Mouse (Mus musculus): ENCODE results near the gene Pde8a. TPM values are rescaled to one million over a fixed set of nuclear protein-coding genes. Genes with fewer than 3 reads are reported as not detected.
"Not testable (repeated sequence)": the region's sequence is repeated elsewhere in the genome, so short reads cannot be mapped to it uniquely, and the experiment has no call there.

The Pde8a gene
- polyA plus RNA-seq, 1 experiment from 2014 or later = 1.8 TPM

DNA sequence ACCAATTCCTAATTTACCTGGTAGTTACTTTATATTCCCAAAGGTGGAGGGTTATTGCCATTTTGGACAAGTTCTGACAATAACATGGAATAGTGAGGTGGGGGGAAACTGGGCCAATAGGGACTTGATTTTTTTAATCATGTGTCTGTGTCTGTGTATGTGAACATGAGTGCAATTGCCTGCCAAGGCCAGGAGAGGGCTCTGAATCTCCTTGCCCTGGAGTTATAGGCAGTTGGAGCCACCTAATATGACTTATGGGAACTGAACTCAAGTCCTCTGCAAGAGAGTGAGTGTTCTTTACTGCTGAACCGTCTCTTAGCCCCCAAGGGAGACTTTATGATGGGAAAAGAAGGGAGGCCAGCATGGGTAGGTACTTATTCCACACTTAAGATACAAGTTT is 28.7 kb upstream of the Pde8a start:
- Histone ChIP-seq H3K4me3 (replicated peaks) (no peak overlapping the region), H3K9me3 (replicated peaks) (no peaks in the 10 kb centered on the region), H3K4me1 (replicated peaks) (no peaks in the 10 kb centered on the region), H3K4me2 (no peak overlapping the region), H3K9ac (no peak overlapping the region), H3K27ac (replicated peaks) (no peak overlapping the region), H3K36me3 (replicated peaks) (no peaks in the 10 kb centered on the region), H3K27me3 (no peaks in the 10 kb centered on the region)
- WGBS (ENCODE audit: insufficient replicate concordance) = 79% methylated on average over 1 of the region's 1 CpGs
- no peak for ATAC-seq (ENCODE audit: insufficient read depth)

DNA sequence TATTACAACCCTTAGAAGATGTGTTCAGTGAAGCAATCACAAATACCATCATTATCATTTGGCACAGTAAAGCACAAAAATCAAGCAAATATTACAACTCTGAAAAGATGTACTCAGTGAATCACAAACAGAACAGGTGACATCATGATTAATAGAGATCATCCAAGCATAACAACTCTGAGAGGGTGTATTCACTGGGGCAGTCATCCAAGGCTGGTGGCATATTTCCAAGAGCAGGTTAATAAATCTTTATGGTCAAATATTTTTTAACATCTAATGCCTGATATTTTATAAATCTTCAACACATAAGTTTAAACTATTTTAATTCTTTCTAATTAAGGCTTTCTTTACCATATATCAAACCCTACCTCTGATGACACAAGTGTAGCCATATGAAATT is 27.4 kb upstream of the Pde8a start:
- not testable (repeated sequence) for H3K4me1 ChIP-seq (replicated peaks); H3K9ac ChIP-seq; H3K27ac ChIP-seq (replicated peaks); H3K4me3 ChIP-seq (replicated peaks); H3K4me2 ChIP-seq; H3K27me3 ChIP-seq; ATAC-seq (ENCODE audit: insufficient read depth); H3K36me3 ChIP-seq (replicated peaks); H3K9me3 ChIP-seq (replicated peaks)

DNA sequence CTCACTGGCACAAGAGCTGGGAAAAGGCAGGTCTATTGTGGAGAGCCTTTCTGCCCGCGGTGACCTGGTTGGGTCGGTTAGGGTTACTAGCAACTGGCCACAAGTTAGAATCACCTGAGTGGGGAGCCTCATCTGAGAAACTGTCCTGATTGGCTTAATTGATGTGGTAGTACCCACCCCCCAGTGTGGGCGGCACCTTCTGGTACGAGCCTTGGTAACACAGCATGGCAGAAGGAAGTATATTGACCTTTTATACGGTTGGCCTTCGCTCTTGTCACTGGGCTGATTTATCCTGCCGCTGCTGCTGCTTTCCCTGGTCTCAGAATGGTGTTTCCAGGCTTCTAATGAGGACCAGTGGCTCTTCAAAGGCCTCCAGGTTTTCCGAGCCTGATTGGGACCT is 24.2 kb upstream of the Pde8a start:
- no peaks in the 10 kb centered on the region for H3K36me3 ChIP-seq (replicated peaks)
- no peak overlapping the region for H3K4me3 ChIP-seq (replicated peaks)
- no peak overlapping the region for H3K27ac ChIP-seq (replicated peaks)
- WGBS (ENCODE audit: insufficient replicate concordance) = 65% methylated on average over 9 of the region's 9 CpGs
- H3K4me1 ChIP-seq (replicated peaks) = no peaks in the 10 kb centered on the region
- H3K27me3 ChIP-seq = no peaks in the 10 kb centered on the region
- H3K9ac ChIP-seq = no peak overlapping the region
- no peak for ATAC-seq (ENCODE audit: insufficient read depth)
- H3K9me3 ChIP-seq (replicated peaks) = no peaks in the 10 kb centered on the region
- no peak overlapping the region for H3K4me2 ChIP-seq

DNA sequence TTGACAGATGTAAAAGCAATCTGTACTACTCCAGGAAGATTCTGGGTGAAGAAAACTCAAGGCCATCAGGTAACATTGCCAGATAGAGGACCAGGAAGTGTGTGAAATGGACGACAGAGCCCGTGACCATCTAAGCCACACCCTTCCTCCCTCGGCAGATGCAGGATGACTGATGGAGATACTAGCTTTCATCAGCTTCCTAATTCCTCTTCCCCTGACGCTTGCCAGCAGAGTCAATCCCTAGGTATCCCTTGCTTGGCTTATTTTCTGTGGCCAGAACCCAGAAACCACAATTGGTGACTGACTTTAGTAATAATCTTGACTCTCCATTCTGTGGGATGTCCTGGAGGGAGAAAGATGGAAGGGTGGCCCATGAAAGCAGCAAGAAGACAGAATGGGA is 17.9 kb upstream of the Pde8a start:
- H3K9ac ChIP-seq = no peak overlapping the region
- peaks cover 16% of the 10 kb centered on the region for H3K4me1 ChIP-seq (replicated peaks)
- 12% methylated on average over 4 of the region's 4 CpGs for WGBS (ENCODE audit: insufficient replicate concordance)
- no peaks in the 10 kb centered on the region for H3K27me3 ChIP-seq
- no peak overlapping the region for H3K27ac ChIP-seq (replicated peaks)
- H3K4me3 ChIP-seq (replicated peaks) = no peak overlapping the region
- no peaks in the 10 kb centered on the region for H3K9me3 ChIP-seq (replicated peaks)
- no peak overlapping the region for H3K4me2 ChIP-seq
- no peak for ATAC-seq (ENCODE audit: insufficient read depth)
- no peaks in the 10 kb centered on the region for H3K36me3 ChIP-seq (replicated peaks)

DNA sequence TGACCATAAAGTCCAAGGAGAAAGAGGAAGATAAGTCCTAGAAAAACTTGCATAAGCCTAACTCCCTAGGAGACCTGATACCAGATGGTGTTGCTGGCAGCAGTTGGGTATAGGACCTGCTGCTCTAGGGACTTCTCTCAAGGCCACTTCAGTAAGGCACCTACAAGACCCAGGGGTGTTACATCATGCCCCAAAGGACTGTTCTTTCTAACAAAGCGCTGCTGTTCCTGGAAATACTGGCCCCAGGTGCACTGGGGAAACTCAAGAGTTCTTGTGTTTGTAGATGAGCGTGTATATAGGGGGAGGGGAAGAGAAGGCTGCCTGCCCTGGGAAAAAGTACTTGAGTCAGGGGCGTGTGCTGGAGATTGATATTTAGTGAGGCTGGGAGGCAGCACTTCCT is 16.6 kb upstream of the Pde8a start:
- 35% methylated on average over 3 of the region's 3 CpGs for WGBS (ENCODE audit: insufficient replicate concordance)
- no peak overlapping the region for H3K9ac ChIP-seq
- no peak overlapping the region for H3K27ac ChIP-seq (replicated peaks)
- H3K4me2 ChIP-seq = no peak overlapping the region
- H3K36me3 ChIP-seq (replicated peaks) = no peaks in the 10 kb centered on the region
- H3K4me3 ChIP-seq (replicated peaks) = no peak overlapping the region
- H3K9me3 ChIP-seq (replicated peaks) = no peaks in the 10 kb centered on the region
- H3K27me3 ChIP-seq = no peaks in the 10 kb centered on the region
- no peak for ATAC-seq (ENCODE audit: insufficient read depth)
- peaks cover 16% of the 10 kb centered on the region for H3K4me1 ChIP-seq (replicated peaks)

DNA sequence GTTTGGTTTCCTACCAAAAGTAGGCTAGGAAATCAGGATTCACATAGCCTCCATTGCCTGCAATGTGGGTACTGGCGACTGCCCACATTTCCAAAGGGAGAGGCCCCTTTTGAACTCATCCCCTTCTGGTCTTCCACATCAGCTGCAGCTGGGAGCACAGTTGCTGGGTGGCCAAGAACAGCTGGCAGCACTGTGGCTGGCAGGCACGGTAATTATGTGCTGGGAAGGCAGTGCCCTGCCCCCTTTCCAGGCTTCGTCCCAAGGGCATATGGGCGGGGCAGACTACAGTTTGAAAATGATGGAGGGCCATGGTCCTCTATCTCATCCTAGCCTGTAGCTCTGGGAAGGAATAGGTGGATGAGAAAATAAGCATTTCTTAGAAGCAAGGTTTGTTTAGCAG is 14.9 kb upstream of the Pde8a start:
- Histone ChIP-seq H3K27ac (replicated peaks) (no peak overlapping the region), H3K9me3 (replicated peaks) (no peaks in the 10 kb centered on the region), H3K4me2 (no peak overlapping the region), H3K36me3 (replicated peaks) (no peaks in the 10 kb centered on the region), H3K9ac (no peak overlapping the region), H3K27me3 (no peaks in the 10 kb centered on the region), H3K4me1 (replicated peaks) (peaks cover 16% of the 10 kb centered on the region), H3K4me3 (replicated peaks) (no peak overlapping the region)
- no peak for ATAC-seq (ENCODE audit: insufficient read depth)
- 36% methylated on average over 4 of the region's 4 CpGs for WGBS (ENCODE audit: insufficient replicate concordance)

DNA sequence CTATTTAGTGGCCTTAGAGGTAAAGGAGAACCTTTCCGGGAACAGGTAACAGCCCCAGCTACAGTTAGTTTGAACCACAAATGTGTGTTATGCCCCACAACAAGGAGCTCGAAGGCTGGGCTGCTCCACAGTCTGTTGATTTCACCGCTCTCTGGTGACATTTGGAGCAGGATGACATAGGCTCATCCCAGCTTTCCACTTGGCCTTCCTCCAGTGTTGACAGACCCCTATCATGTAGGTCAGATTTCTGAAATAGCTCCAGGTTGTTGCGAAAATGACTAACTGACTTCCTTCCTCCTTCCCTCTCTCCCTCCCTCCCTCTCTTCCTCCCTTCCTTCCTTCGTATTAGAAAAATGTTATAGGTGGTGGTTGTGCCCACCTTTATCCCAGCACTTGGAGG is 14.3 kb upstream of the Pde8a start:
- Histone ChIP-seq H3K27me3 (no peaks in the 10 kb centered on the region), H3K4me3 (replicated peaks) (no peak overlapping the region), H3K36me3 (replicated peaks) (no peaks in the 10 kb centered on the region), H3K9me3 (replicated peaks) (no peaks in the 10 kb centered on the region), H3K9ac (no peak overlapping the region), H3K27ac (replicated peaks) (no peak overlapping the region), H3K4me2 (no peak overlapping the region), H3K4me1 (replicated peaks) (peaks cover 16% of the 10 kb centered on the region)
- ATAC-seq (ENCODE audit: insufficient read depth) = no peak
- 36% methylated on average over 5 of the region's 5 CpGs for WGBS (ENCODE audit: insufficient replicate concordance)

DNA sequence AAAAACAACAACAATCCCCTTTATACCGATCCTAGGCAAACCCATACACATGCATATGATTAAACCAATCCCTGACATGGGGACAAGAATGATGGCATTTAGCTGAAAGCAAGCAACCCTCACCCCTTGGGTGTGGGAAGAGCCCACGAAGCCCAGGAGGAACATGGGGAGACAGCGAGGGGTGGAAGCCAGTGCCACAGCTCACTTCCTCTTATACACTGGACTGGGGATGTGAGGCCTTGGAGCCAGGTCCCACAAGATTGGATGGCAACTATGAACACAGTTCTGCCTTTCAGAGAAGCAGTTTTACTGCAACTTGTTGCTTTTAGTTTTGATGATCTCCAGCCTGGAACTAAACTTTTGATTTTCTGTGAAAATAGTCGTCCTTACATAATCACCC is 13.6 kb upstream of the Pde8a start:
- Histone ChIP-seq H3K36me3 (replicated peaks) (no peaks in the 10 kb centered on the region), H3K4me3 (replicated peaks) (no peak overlapping the region), H3K27me3 (no peaks in the 10 kb centered on the region), H3K9me3 (replicated peaks) (no peaks in the 10 kb centered on the region), H3K9ac (no peak overlapping the region), H3K27ac (replicated peaks) (no peak overlapping the region), H3K4me1 (replicated peaks) (peaks cover 16% of the 10 kb centered on the region), H3K4me2 (no peak overlapping the region)
- whole genome bisulfite sequencing (ENCODE audit: insufficient replicate concordance) = 23% methylated on average over 4 of the region's 4 CpGs
- ATAC-seq (ENCODE audit: insufficient read depth) = no peak

DNA sequence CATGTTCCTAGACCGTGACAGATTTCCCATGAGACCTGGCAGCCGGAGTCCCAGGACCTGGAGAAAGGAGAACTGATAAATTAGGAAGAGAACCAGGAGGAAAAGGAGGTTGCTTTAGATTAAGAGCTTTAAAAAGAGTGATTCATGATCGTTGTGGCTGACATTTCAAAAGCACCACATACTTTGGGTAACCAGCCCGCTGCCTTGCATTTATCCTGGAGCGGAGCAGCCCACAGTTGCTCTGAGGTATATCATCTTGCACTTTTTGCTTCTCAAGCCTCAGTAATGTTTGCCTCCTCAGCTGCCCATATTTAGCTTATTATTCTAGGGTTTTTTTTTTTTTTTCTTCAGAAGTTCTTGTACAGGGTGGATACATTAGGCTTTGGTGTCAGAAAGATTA is 11.0 kb upstream of the Pde8a start:
- Histone ChIP-seq H3K27me3 (no peaks in the 10 kb centered on the region), H3K4me2 (no peak overlapping the region), H3K9ac (no peak overlapping the region), H3K4me3 (replicated peaks) (no peak overlapping the region), H3K36me3 (replicated peaks) (no peaks in the 10 kb centered on the region), H3K9me3 (replicated peaks) (no peaks in the 10 kb centered on the region), H3K27ac (replicated peaks) (no peak overlapping the region), H3K4me1 (replicated peaks) (peaks cover 16% of the 10 kb centered on the region)
- 55% methylated on average over 5 of the region's 5 CpGs for WGBS (ENCODE audit: insufficient replicate concordance)
- no peak for ATAC-seq (ENCODE audit: insufficient read depth)

DNA sequence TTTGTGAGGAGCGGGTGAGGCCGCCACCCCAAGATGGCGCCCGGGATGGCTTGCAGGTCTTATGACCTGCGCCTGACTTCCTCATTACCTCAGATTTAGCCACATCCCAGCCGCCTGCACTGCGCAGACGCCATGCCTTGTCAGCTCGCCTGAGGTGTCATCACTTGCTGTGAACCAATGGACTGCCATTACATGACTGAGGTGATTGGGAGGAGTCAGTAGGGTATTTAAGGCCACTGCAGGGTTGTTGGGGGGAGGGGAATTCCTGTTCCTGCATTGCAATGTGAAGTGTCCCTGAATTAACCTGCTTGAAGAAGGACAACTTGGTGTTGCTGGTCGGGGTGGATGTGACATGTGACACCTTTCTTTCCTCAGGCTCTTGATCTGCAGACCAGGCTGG is 9.8 kb upstream of the Pde8a start:
- ATAC-seq (ENCODE audit: insufficient read depth); H3K27me3 ChIP-seq; H3K9ac ChIP-seq; H3K27ac ChIP-seq (replicated peaks); H3K9me3 ChIP-seq (replicated peaks); H3K4me2 ChIP-seq; H3K36me3 ChIP-seq (replicated peaks); H3K4me3 ChIP-seq (replicated peaks): not testable (repeated sequence)
- 70% methylated on average over 10 of the region's 10 CpGs for WGBS (ENCODE audit: insufficient replicate concordance)
- peaks cover 13% of the 10 kb centered on the region for H3K4me1 ChIP-seq (replicated peaks)

DNA sequence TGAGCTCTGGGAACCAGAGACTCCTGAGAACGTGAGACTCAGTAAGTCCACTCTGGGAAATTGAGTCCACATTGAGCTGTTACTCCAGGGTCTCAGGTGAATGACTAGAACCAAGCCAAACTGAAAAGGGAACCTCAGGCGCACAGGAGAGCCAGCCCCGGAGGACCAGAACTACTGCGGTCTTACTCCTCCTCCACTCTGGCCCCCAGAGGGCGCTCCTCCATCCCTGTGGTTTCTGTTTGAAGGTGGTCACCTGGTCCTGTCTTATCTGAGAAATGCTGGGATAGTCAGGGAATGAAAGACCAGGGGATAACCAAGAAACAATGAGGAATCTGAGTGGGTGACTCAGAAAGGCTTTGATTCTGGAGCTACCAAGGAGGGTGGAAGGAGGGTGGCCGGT is 4.5 kb upstream of the Pde8a start:
- Histone ChIP-seq H3K4me1 (replicated peaks) (peaks cover 25% of the 10 kb centered on the region), H3K4me2 (no peak overlapping the region), H3K4me3 (replicated peaks) (no peak overlapping the region), H3K27ac (replicated peaks) (no peak overlapping the region), H3K27me3 (peaks cover 49% of the 10 kb centered on the region), H3K9me3 (replicated peaks) (no peaks in the 10 kb centered on the region), H3K9ac (no peak overlapping the region), H3K36me3 (replicated peaks) (no peaks in the 10 kb centered on the region)
- ATAC-seq (ENCODE audit: insufficient read depth) = no peak
- WGBS (ENCODE audit: insufficient replicate concordance) = 21% methylated on average over 6 of the region's 6 CpGs

DNA sequence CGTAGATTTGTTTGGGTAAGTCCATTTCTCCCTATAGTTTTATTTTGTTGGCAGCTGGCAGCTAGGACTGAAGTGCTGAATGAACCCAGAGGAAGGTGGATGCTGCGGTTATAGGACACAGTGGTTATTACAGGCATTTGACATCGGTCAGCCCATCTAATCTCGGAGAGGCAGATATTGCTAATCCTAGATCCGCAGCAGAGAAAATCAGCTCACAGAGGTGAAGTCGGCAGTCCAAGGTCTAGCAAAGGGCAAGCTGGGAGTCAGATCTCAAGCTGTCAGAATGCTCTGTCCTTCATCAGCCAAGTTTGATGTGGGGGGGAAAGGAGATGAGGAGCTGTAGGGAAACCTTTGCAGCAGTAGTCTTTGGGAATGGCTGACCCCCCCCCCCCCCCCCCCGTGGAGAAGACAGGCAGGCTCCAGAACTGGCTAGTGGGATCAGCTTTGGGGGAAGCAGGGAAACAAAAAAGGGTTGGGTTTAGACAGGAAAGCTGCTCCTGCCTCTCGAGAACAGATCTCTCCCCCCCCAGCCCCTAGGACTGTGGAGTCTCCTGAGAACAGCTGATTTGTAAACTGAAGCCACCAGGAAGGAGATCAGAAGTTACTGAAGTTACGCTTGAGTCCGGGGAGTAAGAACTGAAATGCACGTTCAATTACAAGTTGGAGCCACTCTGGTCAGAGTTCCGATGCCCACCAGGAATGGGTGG is 3.3 kb upstream of the Pde8a start:
- no peaks in the 10 kb centered on the region for H3K36me3 ChIP-seq (replicated peaks)
- H3K9ac ChIP-seq = no peak overlapping the region
- peaks cover 61% of the 10 kb centered on the region for H3K27me3 ChIP-seq
- H3K27ac ChIP-seq (replicated peaks) = no peak overlapping the region
- H3K4me1 ChIP-seq (replicated peaks) = peaks cover 26% of the 10 kb centered on the region
- no peaks in the 10 kb centered on the region for H3K9me3 ChIP-seq (replicated peaks)
- H3K4me2 ChIP-seq = no peak overlapping the region
- no peak overlapping the region for H3K4me3 ChIP-seq (replicated peaks)
- no peak for ATAC-seq (ENCODE audit: insufficient read depth)
- WGBS (ENCODE audit: insufficient replicate concordance) = 52% methylated on average over 12 of the region's 12 CpGs

All from liver, embryonic 15.5 days (tissue).